Mouse (Mus musculus): Measurements from ENCODE around the gene Erc2.

DNA sequence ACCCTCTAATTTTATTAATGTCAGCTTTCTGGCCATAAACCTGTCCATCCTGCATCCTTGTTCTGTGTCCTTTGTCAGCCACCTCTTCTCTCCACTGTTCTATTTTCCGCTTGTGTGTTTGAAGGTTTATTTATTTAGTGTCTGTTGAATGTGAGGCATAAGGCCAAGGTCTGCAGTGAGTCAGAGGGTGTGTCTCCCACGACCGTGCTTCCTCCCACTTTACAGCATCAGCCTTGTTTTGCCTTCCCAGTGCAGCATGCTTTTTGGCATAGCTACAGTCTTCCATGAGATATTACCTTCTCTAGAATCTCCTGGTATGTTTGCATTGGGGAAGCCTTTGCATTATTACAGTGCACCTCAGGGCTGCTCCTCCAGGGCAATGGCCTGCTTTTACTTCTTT is 200.8 kb downstream of the Erc2 start:
- no peak for TF ChIP-seq CTCF (conservative IDR thresholded peaks at IDR 0.05; ENCODE audit: low read length)
- no peak for TF ChIP-seq NANOG (IDR thresholded peaks at IDR 0.05; ENCODE audit: borderline replicate concordance, low read length)

Measured in E14TG2a.4 (cell line).